Mouse (Mus musculus) kidney, postnatal 0 days (tissue): ENCODE measurements around the gene Nup153. TPM values are rescaled to one million over a fixed set of nuclear protein-coding genes. Genes with fewer than 3 reads are reported as not detected.
A peak's percentile ranks its signal among the peaks of the same experiment; 100 is the strongest.

Source experiments
- ATAC-seq: fragments of 200-750 bp; cut with Nextera tagmentation; replicated peaks from 2 replicates; pipeline ENCODE4 v1.8.0; 2017; ENCODE audit warnings: low read depth, moderate number of reproducible peaks, moderate TSS enrichment, moderate library complexity; ENCODE audit not compliant: low FRiP score
- DNase-seq: peaks from one replicate; pipeline ENCODE4 v3.0.0-alpha.2; 2016; ENCODE audit warnings: low spot score
- H3K27ac ChIP-seq: fragments of 300-500 bp; sonication (generic); 2 replicates; pipeline ENCODE4 v1.5.1; 2014; ENCODE audit warnings: mild to moderate bottlenecking
- H3K27me3 ChIP-seq: fragments of 300-500 bp; sonication (generic); 2 replicates; pipeline ENCODE4 v1.6.1; 2014; ENCODE audit warnings: low read length, mixed read lengths; ENCODE audit not compliant: insufficient read depth
- H3K36me3 ChIP-seq: fragments of 300-500 bp; sonication (generic); 2 replicates; pipeline ENCODE4 v1.6.1; 2014; ENCODE audit warnings: low read length, mixed read lengths; ENCODE audit not compliant: insufficient read depth
- H3K4me1 ChIP-seq: fragments of 300-500 bp; sonication (generic); replicated peaks from 2 replicates; pipeline ENCODE4 v1.6.1; 2014; ENCODE audit warnings: antibody characterized with exemption, low read length, mixed read lengths; ENCODE audit not compliant: insufficient read depth
- H3K4me2 ChIP-seq: fragments of 300-500 bp; sonication (generic); 2 replicates; pipeline ENCODE4 v1.6.1; 2014; ENCODE audit warnings: mild to moderate bottlenecking, low read length, moderate library complexity, mixed read lengths
- H3K4me3 ChIP-seq: fragments of 300-500 bp; sonication (generic); replicated peaks from 2 replicates; pipeline ENCODE4 v1.5.1; 2014; ENCODE audit warnings: low read depth, low read length
- H3K9ac ChIP-seq: fragments of 300-500 bp; sonication (generic); 2 replicates; pipeline ENCODE4 v1.6.1; 2014; ENCODE audit warnings: low read depth, low read length
- H3K9me3 ChIP-seq: fragments of 300-500 bp; sonication (generic); replicated peaks from 2 replicates; pipeline ENCODE4 v1.6.1; 2016; ENCODE audit warnings: low read length, inconsistent platforms, mixed read lengths
- CTCF ChIP-seq: IDR thresholded peaks from 2 replicates; pipeline ENCODE4 v1.5.1; 2016; ENCODE audit warnings: antibody characterized with exemption, low read depth, mild to moderate bottlenecking, moderate library complexity
- WGBS: fragments of 180-500 bp; shearing (Covaris S2); extraction: QIAGEN DNeasy Blood & Tissue Kit; methylation state at CpG from one replicate; pipeline ENCODE4 v1.1.7; 2014; 5-methylcytosine and 5-hydroxymethylcytosine counted together
- polyA plus RNA-seq: library from polyadenylated mRNA; unstranded; fragments of >200 nt; fragmentation: Nextera tagmentation; extraction: Ambion mirVana; gene quantifications from 2 replicates; pipeline ENCODE4 v1.2.1, GENCODE M21; 2015

Nup153 gene
- polyA plus RNA-seq, 1 experiment from 2014 or later = 17.7 TPM

DNA sequence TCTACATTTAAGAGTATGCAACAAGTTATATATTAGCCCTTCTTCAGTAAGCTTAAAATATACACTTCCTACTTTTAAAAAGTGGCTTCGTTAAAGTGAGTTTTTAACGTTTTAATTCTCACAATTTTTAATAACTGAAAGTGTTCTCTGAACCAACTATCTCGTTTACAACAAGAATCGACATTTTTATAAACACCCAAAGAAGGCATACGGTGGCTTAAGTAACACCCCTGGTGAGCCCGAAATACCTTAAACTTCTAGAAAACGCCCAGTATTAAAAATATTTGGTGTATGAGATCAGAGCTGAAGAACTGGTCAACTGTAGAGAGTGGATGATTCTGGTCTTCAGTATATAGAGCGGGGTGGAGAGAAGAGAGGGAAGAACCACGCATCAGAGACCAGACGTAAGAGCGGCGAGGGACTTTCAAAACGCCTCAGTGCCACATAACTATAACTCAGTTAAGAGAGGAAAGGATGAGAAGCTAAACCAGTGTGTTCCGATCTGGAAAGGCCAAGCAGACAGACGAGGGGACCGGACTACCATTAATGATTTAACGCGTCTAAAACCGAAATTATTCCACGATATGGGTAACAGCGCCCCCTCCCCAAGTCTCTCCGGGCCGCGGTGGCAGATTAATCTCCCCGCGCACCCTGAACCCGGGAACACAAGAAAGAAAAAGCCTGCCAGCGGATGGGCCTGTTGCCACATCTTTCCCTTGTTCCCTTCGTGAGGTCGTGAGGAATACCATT lies 1.3 kb downstream of the Nup153 start:
- DNase-seq (peak; percentile 67), ATAC-seq (no peak)
- Histone ChIP-seq H3K9me3 (no peaks in the 10 kb centered on the region), H3K27ac (peak overlapping the region; percentile 99), H3K4me3 (peak overlapping the region; percentile 99), H3K4me2 (peak overlapping the region; percentile 82), H3K27me3 (no peaks in the 10 kb centered on the region), H3K9ac (peak overlapping the region; percentile 95), H3K36me3 (no peaks in the 10 kb centered on the region), H3K4me1 (peaks cover 9% of the 10 kb centered on the region; the same call in 1 of the 2 replicates)
- WGBS = under 1% methylated on average over 30 of the region's 30 CpGs
- no peak for TF ChIP-seq CTCF

GRCm38 (mm10) chr13:46725227-46725626 lies 2.5 kb downstream of the Nup153 start:
- no peak for TF ChIP-seq CTCF
- ATAC-seq (no peak), DNase-seq (no peak)
- H3K9ac ChIP-seq = 0 out of 2 replicates have a peak overlapping the region, but pooled peaks have one; percentile 1
- peaks cover 9% of the 10 kb centered on the region; the same call in 1 of the 2 replicates for H3K4me1 ChIP-seq
- no peaks in the 10 kb centered on the region for H3K36me3 ChIP-seq
- 24% methylated on average over 2 of the region's 2 CpGs for WGBS
- H3K4me3 ChIP-seq = no peak overlapping the region
- no peaks in the 10 kb centered on the region for H3K27me3 ChIP-seq
- peak overlapping the region; percentile 45; the same call in 1 of the 2 replicates for H3K4me2 ChIP-seq
- H3K27ac ChIP-seq = no peak overlapping the region
- no peaks in the 10 kb centered on the region for H3K9me3 ChIP-seq

- Histone ChIP-seq H3K9me3 (no peaks in the 10 kb centered on the region), H3K4me1 (peaks cover 9% of the 10 kb centered on the region; the same call in 1 of the 2 replicates)
- DNase-seq = peak; percentile 84
Observed at GRCm38 (mm10) chr13:46724371-46724770, 3.4 kb downstream of the Nup153 start.

DNA sequence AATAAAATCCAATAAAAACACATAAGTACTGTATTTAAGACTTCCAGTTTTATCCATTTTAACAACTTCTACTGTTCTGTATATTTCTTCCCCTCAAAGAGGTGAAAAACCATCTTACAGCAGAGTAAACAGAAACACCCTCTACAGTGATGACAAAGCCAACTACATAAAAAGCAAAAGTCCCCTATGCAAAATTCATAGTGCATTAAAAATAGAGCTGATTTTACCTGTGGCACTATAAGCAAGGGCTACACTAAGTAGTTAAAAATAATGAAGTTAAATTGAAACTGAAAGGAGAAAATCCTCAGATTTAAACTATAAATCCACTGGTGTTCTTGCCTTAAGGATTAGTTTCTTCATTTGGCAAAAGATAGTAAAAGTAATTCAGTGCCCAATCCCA lies 6.7 kb downstream of the Nup153 start:
- Histone ChIP-seq H3K4me1 (peaks cover 9% of the 10 kb centered on the region; the same call in 1 of the 2 replicates), H3K36me3 (no peaks in the 10 kb centered on the region), H3K27me3 (no peaks in the 10 kb centered on the region), H3K4me2 (no peak overlapping the region), H3K9me3 (no peaks in the 10 kb centered on the region), H3K27ac (no peak overlapping the region), H3K9ac (no peak overlapping the region), H3K4me3 (no peak overlapping the region)
- no peak for ATAC-seq
- no peak for DNase-seq
- TF ChIP-seq CTCF = no peak

More at GRCm38 (mm10) chr13:46724371-46724770, 3.4 kb downstream of the Nup153 start:
- no peak overlapping the region for H3K4me3 ChIP-seq
- H3K27me3 ChIP-seq = no peaks in the 10 kb centered on the region
- ATAC-seq = no peak
- H3K9ac ChIP-seq = 0 out of 2 replicates have a peak overlapping the region, but pooled peaks have one; percentile 1
- no peak overlapping the region for H3K27ac ChIP-seq
- no peaks in the 10 kb centered on the region for H3K36me3 ChIP-seq
- TF ChIP-seq CTCF = peak; percentile 68
- H3K4me2 ChIP-seq = no peak overlapping the region

GRCm38 (mm10) chr13:46718893-46719400 lies 8.8 kb downstream of the Nup153 start:
- DNase-seq = no peak
- H3K9me3 ChIP-seq = no peaks in the 10 kb centered on the region
- H3K9ac ChIP-seq = no peak overlapping the region
- ATAC-seq = no peak
- H3K27me3 ChIP-seq = no peaks in the 10 kb centered on the region
- no peaks in the 10 kb centered on the region for H3K4me1 ChIP-seq
- H3K27ac ChIP-seq = no peak overlapping the region
- H3K4me3 ChIP-seq = no peak overlapping the region
- 0 out of 2 replicates have a peak, but pooled peaks cover 2% of the 10 kb centered on the region for H3K36me3 ChIP-seq
- WGBS = 65% methylated on average over 5 of the region's 5 CpGs
- TF ChIP-seq CTCF = no peak
- H3K4me2 ChIP-seq = no peak overlapping the region

DNA sequence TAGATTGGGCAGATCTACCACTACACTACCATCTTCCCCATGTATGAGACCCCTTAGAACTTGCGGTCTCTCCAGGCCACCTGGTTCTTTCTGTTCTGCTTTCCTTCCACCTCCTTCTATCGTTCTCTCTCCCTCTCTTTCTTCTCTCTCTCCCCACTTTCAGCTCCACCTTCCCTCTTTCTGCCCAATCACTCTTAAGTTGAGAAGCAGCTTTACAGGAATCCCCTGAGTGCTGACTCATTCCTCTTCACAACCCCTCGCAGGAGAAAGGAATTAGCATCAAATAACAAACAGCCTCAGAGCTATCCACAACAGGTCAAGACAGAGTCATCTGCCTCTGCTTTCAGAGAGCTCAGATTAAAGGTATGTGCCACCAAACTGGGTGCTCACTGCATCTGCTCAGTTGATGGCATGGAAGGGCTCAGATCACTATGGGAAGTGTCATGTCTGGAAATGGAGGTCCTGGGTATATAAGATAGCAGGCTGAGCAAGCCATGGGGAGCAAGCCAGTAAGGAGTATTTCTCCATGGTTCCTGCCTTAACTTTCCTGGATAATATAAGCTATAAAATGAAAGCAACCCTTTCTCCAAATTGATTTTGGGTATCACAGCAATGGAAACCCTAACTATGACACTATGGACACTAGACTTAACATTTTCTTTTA lies 11.6 kb downstream of the Nup153 start:
- H3K4me2 ChIP-seq = no peak overlapping the region
- no peak for ATAC-seq
- no peak for TF ChIP-seq CTCF
- H3K27me3 ChIP-seq = no peaks in the 10 kb centered on the region
- H3K36me3 ChIP-seq = peaks cover 15% of the 10 kb centered on the region
- no peak for DNase-seq
- H3K9ac ChIP-seq = no peak overlapping the region
- 75% methylated on average over 3 of the region's 3 CpGs for WGBS
- no peaks in the 10 kb centered on the region for H3K9me3 ChIP-seq
- H3K4me3 ChIP-seq = no peak overlapping the region
- no peak overlapping the region for H3K27ac ChIP-seq
- H3K4me1 ChIP-seq = no peaks in the 10 kb centered on the region
